Mouse (Mus musculus) spleen, embryonic (tissue): Measurements from ENCODE around the gene Epb41.

ENCODE experiments used
- CTCF ChIA-PET: fragments of 350-600 bp; sonication (Branson Sonifier 250); formaldehyde crosslinking; loops from one replicate; lab custom pipeline; 2022; lab: Charles Lee

Epb41 gene

GRCm38 (mm10) chr4:132074933-132075769, at the start of gene Epb41:
Epb41 (minus strand) TSS chr4:132075321.
- CTCF ChIA-PET: interaction anchor here (0.5 to 1.0 kb wide), 2 partner anchors 43 to 194 kb away, joined by 3 read pairs; no protein-coding TSS in a partner anchor

GRCm38 (mm10) chr4:132123166-132123565, 48.0 kb upstream of the Epb41 start:
- CTCF ChIA-PET: no interaction called here

DNA sequence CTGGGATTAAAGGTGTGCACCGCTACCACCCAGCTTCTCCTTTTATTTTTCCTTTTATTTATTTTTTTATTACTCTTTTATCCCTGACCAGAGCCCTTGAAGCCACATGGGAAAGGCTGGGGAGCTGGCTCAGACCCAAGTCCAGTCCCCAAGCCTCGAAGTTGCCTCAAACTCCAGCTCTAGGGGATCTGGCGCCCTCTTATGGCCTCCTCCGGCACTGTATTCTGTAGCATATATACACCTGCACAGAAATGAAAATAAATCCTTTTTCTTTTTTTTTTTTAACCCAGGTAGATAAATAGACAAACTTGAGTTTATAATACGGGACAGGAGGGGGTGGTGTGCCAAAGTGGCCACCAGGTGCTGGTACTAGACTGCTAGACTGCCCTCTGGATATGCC, 46.6 kb upstream of the Epb41 start:
- CTCF ChIA-PET: no interaction called here

DNA sequence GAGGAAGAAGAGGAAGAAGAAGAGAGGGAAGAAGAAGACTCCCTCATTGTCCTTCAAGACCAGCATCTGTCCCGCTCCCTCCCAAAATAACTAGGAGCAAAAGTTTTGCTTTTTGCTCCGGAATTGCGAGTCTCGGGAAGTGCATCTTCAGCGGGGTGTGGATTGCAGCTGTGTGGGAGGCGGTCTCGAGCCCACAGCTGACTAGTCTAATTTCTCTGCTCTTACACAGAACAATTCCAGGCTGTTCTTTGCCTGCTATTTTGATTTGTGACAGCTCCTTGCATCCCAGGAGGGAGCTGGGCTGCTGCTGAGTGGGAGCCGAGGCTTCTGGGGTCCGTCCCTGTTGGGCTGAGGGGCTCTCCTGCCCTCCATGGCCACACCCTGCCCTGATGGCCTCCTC, 44.4 kb upstream of the Epb41 start:
- CTCF ChIA-PET: no interaction called here

GRCm38 (mm10) chr4:132116315-132116714, 41.2 kb upstream of the Epb41 start:
- CTCF ChIA-PET: no interaction called here

DNA sequence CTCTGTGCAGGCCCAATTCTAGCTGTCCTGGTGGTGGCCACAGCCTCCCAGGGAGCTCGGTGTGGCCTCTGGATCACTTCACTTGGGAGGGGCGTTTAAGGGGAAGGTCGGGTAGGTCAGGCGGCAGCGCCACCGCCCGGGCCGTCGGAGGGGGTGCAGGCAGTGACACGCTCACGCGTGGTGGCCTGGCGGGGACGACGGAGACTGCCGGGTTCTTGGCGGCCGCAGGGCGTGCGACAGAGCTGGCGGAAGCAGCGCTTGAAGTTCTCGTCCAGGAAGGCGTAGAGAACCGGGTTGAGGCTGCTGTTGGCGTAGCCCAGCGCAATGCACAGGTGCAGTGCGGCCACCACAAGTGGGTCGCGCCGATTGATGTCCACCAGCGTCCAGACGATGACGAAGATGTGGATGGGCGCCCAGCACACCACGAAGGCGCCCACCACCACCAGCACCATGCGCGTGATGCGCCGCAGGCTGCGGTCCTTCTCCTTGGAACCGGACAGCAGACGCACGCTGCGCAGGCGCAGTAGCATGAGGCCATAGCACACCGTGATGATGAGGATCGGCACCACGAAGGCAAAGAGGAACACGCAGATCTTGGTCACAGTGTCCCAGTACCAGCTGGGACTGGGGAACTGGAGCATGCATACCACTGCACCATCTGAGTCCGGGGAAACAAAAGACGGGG, 38.4 kb upstream of the Epb41 start:
- CTCF ChIA-PET: no interaction called here

DNA sequence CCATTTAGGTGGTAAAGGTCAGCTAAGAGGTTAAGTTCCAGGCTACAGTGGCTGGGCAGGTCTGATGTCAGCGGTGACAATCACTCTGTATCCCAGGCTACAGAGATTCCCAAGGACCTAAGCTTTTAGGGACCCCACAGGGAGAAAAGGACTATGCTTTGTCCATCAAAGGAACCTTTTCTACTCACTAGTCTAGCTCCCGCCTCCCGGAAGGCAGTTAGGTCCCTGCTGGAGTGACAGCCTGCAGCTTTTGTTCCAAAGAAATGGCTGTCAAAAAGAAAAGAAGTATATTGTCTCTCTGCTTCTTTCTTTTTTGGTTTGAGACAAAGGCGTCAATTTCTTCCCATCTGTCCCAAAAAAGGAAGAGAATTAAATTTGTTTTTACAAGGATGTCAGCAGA, 36.1 kb upstream of the Epb41 start:
- CTCF ChIA-PET: no interaction called here

GRCm38 (mm10) chr4:132108221-132108620, 33.1 kb upstream of the Epb41 start:
- CTCF ChIA-PET: interaction anchor here (0.6 kb wide), 1 partner anchor 256 kb away, joined by 3 read pairs; no protein-coding TSS in a partner anchor

GRCm38 (mm10) chr4:132101152-132101551, 26.0 kb upstream of the Epb41 start:
- CTCF ChIA-PET: interaction anchor here (0.5 kb wide), 1 partner anchor 149 kb away, joined by 6 read pairs; no protein-coding TSS in a partner anchor

DNA sequence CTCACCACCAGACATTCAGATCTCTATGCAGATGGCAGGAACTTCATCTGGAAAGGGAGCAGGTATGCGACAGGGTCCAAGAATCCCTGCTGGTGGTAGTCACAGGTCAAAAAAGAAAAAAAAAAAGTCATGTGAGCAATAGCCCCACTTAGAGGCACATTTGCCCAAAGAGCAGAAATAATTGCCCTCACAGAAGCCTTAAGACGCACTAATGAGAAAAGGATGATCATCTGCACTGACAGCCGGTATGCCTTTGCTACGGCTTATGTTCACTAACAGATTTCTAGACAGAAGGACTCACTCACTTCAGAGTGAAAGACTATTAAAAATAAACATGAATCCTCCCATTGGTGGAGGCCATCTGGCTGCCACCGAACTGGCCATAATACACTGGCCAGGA, 24.4 kb upstream of the Epb41 start:
- CTCF ChIA-PET: no interaction called here

GRCm38 (mm10) chr4:132095043-132095442, 19.9 kb upstream of the Epb41 start:
- CTCF ChIA-PET: interaction anchor here (0.5 to 0.7 kb wide), 2 partner anchors 172 to 175 kb away, joined by 3 read pairs; no protein-coding TSS in a partner anchor

GRCm38 (mm10) chr4:132093928-132094327, 18.8 kb upstream of the Epb41 start:
- CTCF ChIA-PET: no interaction called here

DNA sequence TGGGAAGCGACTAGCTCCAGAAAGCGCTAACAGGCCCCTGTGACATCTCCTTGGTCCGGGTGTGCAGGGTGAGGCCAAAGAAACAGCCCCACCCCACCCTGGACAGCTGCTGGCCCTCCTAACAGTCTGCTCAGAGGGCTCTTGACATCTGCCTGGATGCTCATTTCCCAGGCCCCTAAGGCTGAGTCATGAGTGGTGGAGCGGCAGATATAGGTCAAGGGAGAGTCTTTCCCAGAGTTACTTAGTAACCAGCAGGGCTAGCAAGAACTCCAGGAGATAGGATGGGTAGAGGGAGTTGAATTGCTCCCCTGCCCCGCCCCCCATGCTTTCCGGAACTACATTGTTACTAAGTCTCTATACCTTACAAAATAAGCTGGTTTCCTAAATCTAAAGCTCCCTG, 18.0 kb upstream of the Epb41 start:
- CTCF ChIA-PET: no interaction called here

- CTCF ChIA-PET: interaction anchor here (0.5 to 1.6 kb wide), 4 partner anchors 64 to 425 kb away, joined by 3 to 8 read pairs (median 4); no protein-coding TSS in a partner anchor
These were observed 13.8 kb upstream of the Epb41 start for GRCm38 (mm10) chr4:132088921-132089320.

DNA sequence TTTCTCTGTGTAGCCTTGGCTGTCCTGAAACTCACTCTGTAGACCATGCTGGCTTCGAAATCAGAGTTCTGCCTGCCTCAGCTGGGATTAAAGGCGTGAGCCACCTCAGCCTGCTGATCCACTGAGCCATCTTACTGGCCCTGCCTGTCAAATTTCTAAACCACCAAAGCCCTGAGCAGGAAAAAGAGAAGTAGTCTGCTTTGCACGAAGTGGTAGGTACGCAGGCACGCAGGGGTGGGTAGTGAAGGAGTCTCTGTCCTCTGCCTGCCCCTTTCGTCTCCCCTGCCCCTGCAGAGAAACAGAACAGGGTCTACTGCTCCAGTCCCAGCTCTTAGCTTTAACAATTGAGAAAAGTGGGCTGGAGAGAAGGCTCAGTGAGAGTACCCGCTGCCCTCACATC, 10.0 kb upstream of the Epb41 start:
- CTCF ChIA-PET: interaction anchor here (0.6 kb wide), 1 partner anchor 579 kb away, joined by 4 read pairs; no protein-coding TSS in a partner anchor

DNA sequence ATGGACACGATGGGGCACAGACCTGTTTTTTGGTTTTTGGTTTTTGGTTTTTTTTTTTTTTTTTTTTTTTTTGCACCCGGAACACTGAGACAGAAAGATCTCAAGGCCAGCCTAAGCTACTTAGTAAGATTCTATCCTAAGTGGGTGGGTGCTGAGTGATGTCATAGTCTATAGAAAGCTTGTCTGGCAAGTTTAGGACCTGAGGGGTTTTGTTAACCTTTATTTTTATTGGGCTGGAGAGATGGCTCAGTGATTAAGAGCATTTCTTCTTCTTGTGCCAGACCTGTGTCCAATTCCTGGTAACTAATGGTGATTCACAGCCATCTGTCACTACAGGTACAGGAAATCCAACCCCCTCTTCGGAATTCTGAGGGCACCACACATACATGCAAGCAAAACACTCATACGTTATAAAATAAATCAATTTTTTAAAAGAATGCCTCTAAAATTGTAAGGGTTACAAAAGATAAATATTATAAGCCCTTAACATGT, 5.4 kb upstream of the Epb41 start:
- CTCF ChIA-PET: interaction anchor here (0.6 to 1.2 kb wide), 4 partner anchors 9 to 215 kb away, joined by 3 to 11 read pairs (median 4); no protein-coding TSS in a partner anchor

- CTCF ChIA-PET: interaction anchor here (0.6 to 1.2 kb wide), 5 partner anchors 8 to 102 kb away, joined by 3 to 11 read pairs (median 4); no protein-coding TSS in a partner anchor
These were observed 4.6 kb upstream of the Epb41 start for GRCm38 (mm10) chr4:132079555-132080275.

DNA sequence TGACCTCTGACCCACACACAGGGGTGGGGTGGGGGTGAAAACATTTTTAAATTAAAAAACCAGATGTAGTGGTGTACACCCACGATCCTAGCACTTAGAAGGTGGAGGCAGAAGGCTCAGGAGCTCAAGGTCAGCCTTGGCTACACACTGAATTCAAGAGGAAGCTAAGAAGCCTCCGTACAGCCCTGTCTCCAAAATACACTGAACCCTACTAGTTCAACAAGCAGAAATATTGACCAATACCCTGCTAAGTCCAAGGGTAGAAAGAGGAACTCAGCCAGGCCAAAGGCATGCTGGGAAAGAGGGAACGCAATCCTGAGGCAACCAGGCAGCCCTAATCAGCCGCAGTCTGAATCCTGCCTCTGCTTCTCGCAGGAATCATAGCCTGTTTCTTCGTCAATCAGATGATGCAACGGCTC, 3.2 kb upstream of the Epb41 start:
- CTCF ChIA-PET: interaction anchor here (1.0 kb wide), 1 partner anchor 161 kb away, joined by 3 read pairs; no protein-coding TSS in a partner anchor

DNA sequence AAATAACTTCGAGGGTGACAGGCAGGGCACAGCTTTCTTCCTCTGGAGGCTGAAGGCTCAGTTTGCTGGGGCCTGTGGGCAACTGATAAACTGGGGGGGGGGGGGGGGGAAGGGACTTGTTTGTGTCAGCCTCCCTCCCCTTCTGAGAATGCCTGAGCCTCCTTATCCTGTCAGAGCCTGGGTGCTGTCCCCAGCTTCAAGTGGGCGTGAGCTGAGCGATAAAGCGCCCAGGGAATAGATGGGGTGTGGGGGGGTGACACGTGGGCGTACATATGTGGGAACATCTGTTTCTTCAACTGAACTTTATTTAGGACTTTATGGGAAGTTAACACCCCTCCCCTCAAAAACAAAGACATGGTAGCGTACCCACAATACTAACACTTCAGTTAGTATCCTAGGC, 2.3 kb upstream of the Epb41 start:
- CTCF ChIA-PET: interaction anchor here (0.6 to 1.5 kb wide), 5 partner anchors 44 to 197 kb away, joined by 3 to 15 read pairs (median 4); no protein-coding TSS in a partner anchor

DNA sequence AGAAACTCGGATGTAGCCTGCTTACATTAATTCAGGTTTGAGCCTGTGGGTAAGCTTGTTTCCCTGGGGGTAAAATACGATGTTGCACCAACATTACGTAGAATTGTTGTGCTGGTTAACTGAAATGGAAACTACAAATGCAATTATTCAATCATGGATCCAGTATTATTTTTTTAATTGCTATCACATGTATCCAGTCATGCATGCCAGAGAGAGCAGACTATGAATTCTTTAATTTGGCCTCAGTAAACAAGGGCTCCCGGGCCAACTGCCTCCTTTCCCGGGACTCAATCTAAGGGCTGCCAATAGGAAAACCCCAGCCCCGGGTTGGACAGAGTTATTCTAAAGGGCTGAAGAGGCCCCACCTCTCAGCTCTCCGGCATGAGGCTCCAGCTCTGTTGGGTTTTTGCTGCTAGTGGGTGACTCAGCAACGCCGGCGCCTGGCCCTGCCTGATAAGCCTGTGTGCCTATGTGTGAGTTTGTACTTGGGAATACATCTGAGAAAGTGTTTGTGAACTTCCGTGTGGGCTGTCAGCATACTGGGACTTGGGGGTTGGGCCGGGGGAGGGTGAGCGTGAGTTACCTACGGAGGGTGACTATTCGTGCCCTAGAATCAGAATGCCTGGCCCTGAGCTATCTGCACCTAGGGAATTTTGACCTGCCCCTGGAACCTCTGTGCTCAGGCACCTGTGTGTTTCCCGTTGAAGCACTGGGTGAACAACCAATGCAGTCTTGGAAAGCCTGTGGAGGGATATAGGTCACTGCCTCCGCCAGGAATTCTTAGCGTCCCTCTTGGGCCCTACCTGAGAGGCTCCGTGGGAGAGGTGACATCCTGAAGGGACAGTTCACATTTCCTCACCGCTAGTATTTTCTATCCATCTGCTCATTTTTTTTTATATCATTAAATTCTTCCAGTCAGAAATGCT, 1.6 kb upstream of the Epb41 start:
- CTCF ChIA-PET: interaction anchor here (0.6 to 1.5 kb wide), 4 partner anchors 43 to 197 kb away, joined by 3 to 15 read pairs (median 4); no protein-coding TSS in a partner anchor
